Mouse (Mus musculus): ENCODE measurements at regions not wholly inside any gene's neighbourhood (a gene's known extent, or its start where the extent isn't known, plus 50 kb on each side); places are given as distances from the start of the nearest gene placed in this dataset.
"Not testable (repeated sequence)": the region's sequence is repeated elsewhere in the genome, so short reads cannot be mapped to it uniquely, and the experiment has no call there.

DNA sequence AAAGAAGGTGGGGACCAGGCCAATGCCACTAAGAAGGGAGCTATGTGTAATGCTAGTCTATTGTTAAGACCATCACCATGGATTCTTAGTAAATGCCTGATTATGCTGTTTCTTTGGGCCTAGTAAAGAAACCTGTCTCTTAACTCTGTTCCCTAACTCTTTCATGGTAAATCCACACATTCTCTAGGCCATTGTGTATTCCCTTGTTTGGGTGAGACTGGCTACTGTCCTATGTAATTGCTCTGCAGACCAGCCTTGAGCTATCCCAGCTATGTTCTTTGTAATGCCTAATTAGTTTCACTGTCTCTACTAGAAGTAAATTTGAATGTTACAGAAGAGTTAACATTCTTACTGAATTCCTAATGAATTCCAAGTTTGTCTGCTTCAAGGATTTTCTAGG, 186.9 kb upstream of the Gm10750 start:
- no peak for TF ChIP-seq CTCF (IDR thresholded peaks at IDR 0.05)
- DNase-seq, result no peak
- intact Hi-C loops (cut with DNase I), result no loop called here
- Histone ChIP-seq H3K4me3 (no peak overlapping the region), H3K27ac (no peak overlapping the region)

- intact Hi-C loops (cut with DNase I), result loop anchor here (5.0 kb wide), 1 partner anchor 103 kb away; no protein-coding TSS in a partner anchor
- TF ChIP-seq CTCF (IDR thresholded peaks at IDR 0.05), result no peak
- H3K4me3 ChIP-seq, result no peak overlapping the region
- no peak for DNase-seq
- H3K27ac ChIP-seq, result no peak overlapping the region
Measured at GRCm38 (mm10) chr2:149195736-149196135, 178.7 kb upstream of the Gm10750 start.

DNA sequence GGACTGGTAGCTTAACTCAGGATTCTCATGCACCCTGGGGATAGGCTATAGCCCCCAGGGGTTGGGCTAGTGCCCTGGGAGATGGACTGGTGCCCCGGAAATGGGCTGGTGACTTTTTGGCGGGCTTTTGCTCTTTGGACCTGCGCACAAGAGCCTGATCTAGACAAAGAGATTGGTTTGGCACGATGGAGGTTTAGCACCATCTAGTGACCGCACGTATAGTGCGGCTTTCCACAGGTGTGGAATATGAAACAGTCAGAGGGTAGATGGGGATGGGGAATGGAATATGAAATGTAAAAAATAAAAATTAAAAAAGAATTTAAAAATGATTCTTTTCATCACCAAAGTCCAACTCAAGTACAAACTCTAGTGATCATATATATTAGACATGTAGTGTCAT, 141.4 kb upstream of the Gm10750 start:
- DNase-seq; H3K27ac ChIP-seq; intact Hi-C loops (cut with DNase I); H3K4me3 ChIP-seq: not testable (repeated sequence)

GRCm38 (mm10) chr2:149109551-149109950, 92.5 kb upstream of the Gm10750 start:
- intact Hi-C loops (cut with DNase I); DNase-seq; H3K4me3 ChIP-seq; H3K27ac ChIP-seq: not testable (repeated sequence)

GRCm38 (mm10) chr2:149092146-149092545, 75.1 kb upstream of the Gm10750 start:
- H3K4me3 ChIP-seq, result no peak overlapping the region
- DNase-seq, result no peak
- intact Hi-C loops (cut with DNase I), result loop anchor here (5.0 kb wide), 1 partner anchor 105 kb away; no protein-coding TSS in a partner anchor

More at GRCm38 (mm10) chr2:149092146-149092545, 75.1 kb upstream of the Gm10750 start:
- no peak for TF ChIP-seq CTCF (IDR thresholded peaks at IDR 0.05)
- H3K27ac ChIP-seq, result no peak overlapping the region
